Mouse (Mus musculus) kidney, adult 2 months (tissue): ENCODE measurements around the gene Ssh1.

ENCODE experiments used
- CTCF ChIP-seq: fragments of 200-500 bp; conservative IDR thresholded peaks from 2 replicates; pipeline ENCODE4 v1.5.1; 2011; ENCODE audit warnings: low read depth, mild to moderate bottlenecking, control low read depth, low read length, moderate library complexity, mixed read lengths; ENCODE audit not compliant: insufficient read depth, insufficient read length
- POLR2A ChIP-seq: fragments of 200-500 bp; IDR thresholded peaks from one replicate; pipeline ENCODE4 v1.6.1; 2011; ENCODE audit warnings: low read depth, low read length, control low read depth

DNA sequence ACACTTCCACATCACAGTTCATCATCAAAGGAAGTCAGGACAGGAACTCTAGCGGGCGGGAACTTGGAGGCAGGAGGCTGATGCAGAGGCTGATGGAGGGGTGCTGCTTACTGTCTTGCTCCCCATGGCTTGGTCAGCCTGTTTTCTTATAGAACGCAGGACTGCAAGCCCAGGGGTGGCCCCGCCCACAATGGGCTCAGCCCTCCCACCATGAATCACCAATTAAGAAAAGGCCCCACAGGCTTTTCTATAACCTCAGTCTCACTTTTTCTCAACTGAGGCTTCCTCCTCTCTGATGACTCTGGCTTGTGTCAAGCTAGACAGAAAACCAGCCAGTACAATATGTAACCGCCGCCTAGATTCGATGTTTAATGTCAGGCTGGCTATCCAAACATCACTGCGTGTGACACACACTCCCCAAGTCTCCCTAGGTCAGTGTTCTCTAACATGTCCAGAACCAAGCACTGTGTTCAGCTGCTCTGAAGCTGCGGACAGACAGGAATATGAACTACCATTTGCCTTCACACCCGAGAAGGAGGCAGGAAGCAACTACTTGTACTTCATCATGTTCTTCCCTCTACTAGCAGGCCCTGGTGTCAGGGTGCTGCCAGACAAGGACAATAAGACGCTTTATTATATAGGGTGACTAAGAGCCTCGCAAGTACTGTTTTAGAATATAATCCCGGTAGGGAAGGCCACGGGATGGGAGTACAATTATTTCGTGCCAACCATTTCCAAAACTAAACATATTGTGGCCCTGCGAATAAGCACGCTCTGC is 86.5 kb downstream of the Ssh1 start:
- TF ChIP-seq CTCF, result no peak
- no peak for TF ChIP-seq POLR2A
